Mouse (Mus musculus) spleen, adult 2 months (tissue): Measurements from ENCODE around the gene Atg2b.

ENCODE experiments used
- CTCF ChIP-seq: fragments of 200-500 bp; IDR thresholded peaks from 2 replicates; pipeline ENCODE4 v1.5.1; 2011; ENCODE audit warnings: mild to moderate bottlenecking, inconsistent platforms; ENCODE audit not compliant: insufficient read depth, insufficient read length, insufficient replicate concordance; ENCODE audit errors: extremely low read depth
- POLR2A ChIP-seq: fragments of 200-500 bp; IDR thresholded peaks from 2 replicates; pipeline ENCODE4 v1.6.1; 2011; ENCODE audit warnings: low read depth, low read length, inconsistent platforms

- no peak for TF ChIP-seq CTCF
- TF ChIP-seq POLR2A, result no peak
Measured at GRCm38 (mm10) chr12:105613559-105613958, 71.5 kb downstream of the Atg2b start.
